In genomic region chr6:56714186-56714573, GRCm38 (mm10) we compare ENCODE assay signal across 8 mouse cellular contexts. TPM values are rescaled to one million over a fixed set of nuclear protein-coding genes. Genes with fewer than 3 reads are reported as not detected.
DNase-seq lines count a peak whose midpoint lies in the region; ATAC-seq and TF ChIP-seq lines count a peak whose summit lies in the region.

No protein-coding gene starts in this region.

- 38% methylated on average over 7 of the region's 7 CpGs for WGBS in liver, adult 2 months
- 39% methylated on average over 7 of the region's 7 CpGs for WGBS in intestine, embryonic 16.5 days
- 54% methylated on average over 7 of the region's 7 CpGs for WGBS in neural tube, embryonic 12.5 days

- TF ChIP-seq POLR2A in liver, adult 2 months (IDR thresholded peaks at IDR 0.05; ENCODE audit: extremely low read depth, insufficient read depth, low read length) = no peak
- no peak for TF ChIP-seq POLR2A in embryonic fibroblast, embryonic 13.5 days (IDR thresholded peaks at IDR 0.05; ENCODE audit: low read depth, low read length)

- H3K9ac ChIP-seq in liver, adult 2 months (ENCODE audit: low read depth, low read length) = no peak overlapping the region
- H3K9ac ChIP-seq in intestine, embryonic 16.5 days (ENCODE audit: low read depth, low read length) = no peak overlapping the region
- H3K9ac ChIP-seq in neural tube, embryonic 12.5 days = no peak overlapping the region

- no peak overlapping the region for H3K27ac ChIP-seq in liver, adult 2 months (replicated peaks; ENCODE audit: insufficient read depth, low read depth, low read length)
- H3K27ac ChIP-seq in embryonic fibroblast, embryonic 13.5 days (ENCODE audit: insufficient read depth, low read length) = no peak overlapping the region
- peak overlapping the region; percentile 98; the same call in 1 of the 2 replicates for H3K27ac ChIP-seq in intestine, embryonic 16.5 days (ENCODE audit: low read length)
- no peak overlapping the region for H3K27ac ChIP-seq in neural tube, embryonic 12.5 days

- H3K4me2 ChIP-seq in intestine, embryonic 16.5 days (ENCODE audit: low read depth, low read length) = peak overlapping the region; percentile 45
- H3K4me2 ChIP-seq in neural tube, embryonic 12.5 days (replicated peaks) = peak overlapping the region; percentile 55

- H3K79me2 ChIP-seq in liver, adult 2 months (ENCODE audit: control insufficient read depth, insufficient read depth, low read length) = peaks cover 5% of the 10 kb centered on the region; the same call in 1 of the 2 replicates

- no peak for ATAC-seq in intestine, embryonic 16.5 days
- ATAC-seq in neural tube, embryonic 12.5 days (ENCODE audit: low FRiP score, low read depth) = no peak

- TF ChIP-seq CTCF in liver, adult 2 months (IDR thresholded peaks at IDR 0.05; ENCODE audit: low read depth, low read length) = no peak
- TF ChIP-seq CTCF in embryonic fibroblast, embryonic 13.5 days (IDR thresholded peaks at IDR 0.05; ENCODE audit: borderline replicate concordance, insufficient read depth, low read length) = no peak

- H3K4me3 ChIP-seq in liver, adult 2 months (ENCODE audit: insufficient read depth, low read depth, low read length) = peak overlapping the region; percentile 19
- peak overlapping the region; percentile 16; the same call in 1 of the 2 replicates for H3K4me3 ChIP-seq in embryonic fibroblast, embryonic 13.5 days (ENCODE audit: insufficient read depth, low read length)
- H3K4me3 ChIP-seq in intestine, embryonic 16.5 days (ENCODE audit: low read length) = peak overlapping the region; percentile 88
- H3K4me3 ChIP-seq in neural tube, embryonic 12.5 days = peak overlapping the region; percentile 74; the same call in 1 of the 2 replicates

- no peaks in the 10 kb centered on the region for H3K27me3 ChIP-seq in liver, adult 2 months (ENCODE audit: control insufficient read depth, insufficient read depth, low read length)
- H3K27me3 ChIP-seq in intestine, embryonic 16.5 days (replicated peaks; ENCODE audit: control insufficient read depth, insufficient read depth, low read length) = no peaks in the 10 kb centered on the region
- H3K27me3 ChIP-seq in neural tube, embryonic 12.5 days (replicated peaks) = no peaks in the 10 kb centered on the region

- H3K4me1 ChIP-seq in liver, adult 2 months (ENCODE audit: control insufficient read depth, insufficient read depth, low read length) = peaks cover 11% of the 10 kb centered on the region
- H3K4me1 ChIP-seq in embryonic fibroblast, embryonic 13.5 days (ENCODE audit: control insufficient read depth, insufficient read depth, low read length) = no peaks in the 10 kb centered on the region
- H3K4me1 ChIP-seq in intestine, embryonic 16.5 days (ENCODE audit: control insufficient read depth, insufficient read depth, low read length) = peaks cover 4% of the 10 kb centered on the region; the same call in 1 of the 2 replicates
- peaks cover 4% of the 10 kb centered on the region; the same call in 1 of the 2 replicates for H3K4me1 ChIP-seq in neural tube, embryonic 12.5 days

- DNase-seq in liver, adult 2 months (ENCODE audit: extremely low read depth, low read depth, low spot score) = no peak
- DNase-seq in liver = no peak
- no peak for DNase-seq in layer of hippocampus, postnatal 10 days (ENCODE audit: low spot score in 2 of 2)
- DNase-seq in adrenal gland, postnatal 25 days = no peak
- no peak for DNase-seq in cerebellum, adult 11 months

- H3K36me3 ChIP-seq in liver, adult 2 months (ENCODE audit: control insufficient read depth, insufficient read depth, low read length) = no peaks in the 10 kb centered on the region
- no peaks in the 10 kb centered on the region for H3K36me3 ChIP-seq in intestine, embryonic 16.5 days (ENCODE audit: control insufficient read depth, insufficient read depth, low read length)
- no peaks in the 10 kb centered on the region for H3K36me3 ChIP-seq in neural tube, embryonic 12.5 days

- no peaks in the 10 kb centered on the region for H3K9me3 ChIP-seq in intestine, embryonic 16.5 days (ENCODE audit: control insufficient read depth, low read length)
- no peaks in the 10 kb centered on the region for H3K9me3 ChIP-seq in neural tube, embryonic 12.5 days

RNA-seq across cellular contexts. Expression of gene Avl9, which starts 0.5 kb away (rescaled TPM):
- 21.6 and 21.9 TPM in 2 replicates for total RNA-seq in liver, adult 2 months (2014; rRNA removed)
- 2.6 and 3.3 TPM in 2 replicates for polyA plus RNA-seq in liver, adult 2 months (2012; rRNA removed)
- 13.2 and 14.8 TPM in 2 replicates for polyA plus RNA-seq in embryonic fibroblast, embryonic 13.5 days (2011; ENCODE audit: insufficient read length, low read depth, missing spikeins)
- 10.0 and 11.8 TPM in 2 replicates for polyA plus RNA-seq in intestine, embryonic 16.5 days (2015; fragmentation: Nextera tagmentation; extraction: Ambion mirVana)
- polyA plus RNA-seq in neural tube, embryonic 12.5 days (2016; fragmentation: Nextera tagmentation; extraction: Ambion mirVana) = 38.3 and 38.7 TPM in 2 replicates
- total RNA-seq in layer of hippocampus, postnatal 10 days (2021) = 10 to 100 TPM; 36.7 to 39.0 TPM
- total RNA-seq in adrenal gland, postnatal 25 days (2021) = 26.8 and 31.1 TPM in 2 replicates

RNA-seq across cellular contexts. Expression of gene Lsm5, which starts 9.7 kb away (rescaled TPM):
- total RNA-seq in liver, adult 2 months (2014; rRNA removed) = 10.3 and 10.8 TPM in 2 replicates
- 1.5 and 4.2 TPM in 2 replicates for polyA plus RNA-seq in liver, adult 2 months (2012; rRNA removed)
- polyA plus RNA-seq in embryonic fibroblast, embryonic 13.5 days (2011; ENCODE audit: insufficient read length, low read depth, missing spikeins) = 92.4 and 119 TPM in 2 replicates
- polyA plus RNA-seq in intestine, embryonic 16.5 days (2015; fragmentation: Nextera tagmentation; extraction: Ambion mirVana) = 79.3 and 98.6 TPM in 2 replicates
- 139 and 144 TPM in 2 replicates for polyA plus RNA-seq in neural tube, embryonic 12.5 days (2016; fragmentation: Nextera tagmentation; extraction: Ambion mirVana)
- total RNA-seq in layer of hippocampus, postnatal 10 days (2021) = 10 to 100 TPM; 31.2 to 33.3 TPM
- 24.1 and 28.7 TPM in 2 replicates for total RNA-seq in adrenal gland, postnatal 25 days (2021)

Comparison
In these comparisons a context has a peak if more than half of its experiments do, and no peak if none do; other contexts are left out.
1. H3K4me3 ChIP-seq: peak in every context shown above with its lines; median percentile 88 in intestine, embryonic 16.5 days; 74 in neural tube, embryonic 12.5 days; 19 in liver, adult 2 months; 16 in embryonic fibroblast, embryonic 13.5 days.
2. RNA of gene Lsm5, which starts 9.7 kb away (polyA plus RNA-seq): 139 to 144 TPM in neural tube, embryonic 12.5 days, 92.4 to 119 TPM in embryonic fibroblast, embryonic 13.5 days and 79.3 to 98.6 TPM in intestine, embryonic 16.5 days; 1.5 to 4.2 TPM in liver, adult 2 months; every median in the first group is over 10 times any median in the second.